23 mouse cellular contexts compared by ENCODE assay signal in the genomic region with DNA sequence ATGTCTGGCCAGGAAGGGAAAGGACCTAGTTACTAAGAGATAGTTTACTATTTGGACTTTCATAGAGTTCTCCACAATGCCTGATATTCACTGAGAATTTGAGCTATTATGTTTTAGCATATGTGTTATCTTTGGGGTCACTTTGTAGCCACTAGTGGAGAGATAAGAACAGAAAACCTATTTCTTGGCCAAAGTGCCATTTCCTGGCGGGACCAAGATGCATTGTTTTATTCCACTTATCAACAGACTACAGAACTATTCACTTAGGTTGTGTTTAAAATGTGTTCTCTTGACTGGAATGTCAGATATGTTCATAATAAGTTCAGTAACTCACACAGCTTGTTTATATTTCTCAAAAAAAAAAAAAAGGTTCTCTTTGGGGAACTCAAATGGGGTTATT.
DNase-seq lines count a peak whose midpoint lies in the region; ATAC-seq and TF ChIP-seq lines count a peak whose summit lies in the region.
"Had no signal": no experiment of that assay in that cellular context is flagged by ENCODE, and none has a peak within 500 bp of the region (broad histone marks: within the 10 kb centered on the region; RNA-seq: fewer than 3 reads in every experiment).

No protein-coding gene starts in this region.

- H3K4me2 ChIP-seq in liver, embryonic 12.5 days, result no peak overlapping the region
- no peak overlapping the region for H3K4me2 ChIP-seq in liver, postnatal 0 days (ENCODE audit: low read depth, low read length)
- no peak overlapping the region for H3K4me2 ChIP-seq in liver, embryonic 14.5 days (ENCODE audit: low read depth)
- H3K4me2 ChIP-seq: forebrain, embryonic 13.5 days; heart, embryonic 12.5 days; heart, embryonic 15.5 days; hindbrain, embryonic 12.5 days; hindbrain, embryonic 15.5 days had no signal

- H3K4me1 ChIP-seq in liver, embryonic 12.5 days, result peaks cover 37% of the 10 kb centered on the region
- H3K4me1 ChIP-seq in liver, postnatal 0 days (ENCODE audit: insufficient read depth), result no peaks in the 10 kb centered on the region; the same call in 1 of the 2 replicates
- peaks cover 0 to 26% of the 10 kb centered on the region in 2 experiments; a peak in 2 of 4 replicates for H3K4me1 ChIP-seq in liver, embryonic 14.5 days (replicated peaks; ENCODE audit: control insufficient read depth in 2 of 2, insufficient read depth in 2 of 2, low read length in 1 of 2)

- ATAC-seq in liver, embryonic 12.5 days, result peak; percentile 20; the same call in 1 of the 2 replicates
- ATAC-seq in liver, postnatal 0 days, result no peak
- peak; percentile 27; the same call in 1 of the 2 replicates for ATAC-seq in liver, embryonic 14.5 days (ENCODE audit: insufficient read depth)
- peak; percentile 64 for ATAC-seq in megakaryocyte-erythroid progenitor cell, adult 5-6 weeks (replicated peaks; ENCODE audit: low FRiP score, low TSS enrichment, poor library complexity, severe bottlenecking)
- ATAC-seq: activated CD4-positive, CD25-positive, alpha-beta regulatory T cell, adult 4 months; forebrain, embryonic 13.5 days; forebrain, embryonic 16.5 days had no signal

- no peaks in the 10 kb centered on the region for H3K9me3 ChIP-seq in liver, embryonic 12.5 days (replicated peaks)
- H3K9me3 ChIP-seq in liver, postnatal 0 days (ENCODE audit: low read length), result no peaks in the 10 kb centered on the region
- no peaks in the 10 kb centered on the region for H3K9me3 ChIP-seq in liver, embryonic 14.5 days (ENCODE audit: control insufficient read depth, low read length)
- H3K9me3 ChIP-seq: forebrain, embryonic 10.5 days; forebrain, embryonic 13.5 days; heart, embryonic 12.5 days; heart, embryonic 15.5 days; hindbrain, embryonic 12.5 days; hindbrain, embryonic 15.5 days had no signal

- no peak overlapping the region for H3K27ac ChIP-seq in liver, embryonic 12.5 days
- H3K27ac ChIP-seq in liver, postnatal 0 days (ENCODE audit: low read depth), result no peak overlapping the region
- no peak overlapping the region for H3K27ac ChIP-seq in liver, embryonic 14.5 days
- H3K27ac ChIP-seq: forebrain, embryonic 10.5 days; forebrain, embryonic 13.5 days; heart, embryonic 15.5 days; hindbrain, embryonic 12.5 days; hindbrain, embryonic 15.5 days had no signal

- TF ChIP-seq CTCF in liver, postnatal 0 days (IDR thresholded peaks at IDR 0.05; ENCODE audit: low read depth), result no peak
- no peak for TF ChIP-seq CTCF in liver, embryonic 14.5 days (IDR thresholded peaks at IDR 0.05; ENCODE audit: low read depth)

- no peak for TF ChIP-seq EP300 in liver, postnatal 0 days (IDR thresholded peaks at IDR 0.05; ENCODE audit: low read depth)
- TF ChIP-seq EP300 in liver, embryonic 14.5 days (IDR thresholded peaks at IDR 0.05; ENCODE audit: low read depth), result no peak

- H3K9ac ChIP-seq in liver, embryonic 12.5 days, result no peak overlapping the region
- H3K9ac ChIP-seq in liver, postnatal 0 days (replicated peaks), result no peak overlapping the region
- no peak overlapping the region for H3K9ac ChIP-seq in liver, embryonic 14.5 days (replicated peaks)
- H3K9ac ChIP-seq: forebrain, embryonic 13.5 days; heart, embryonic 12.5 days; heart, embryonic 15.5 days; hindbrain, embryonic 12.5 days; hindbrain, embryonic 15.5 days had no signal

- no peak overlapping the region for H3K4me3 ChIP-seq in liver, embryonic 12.5 days
- no peak overlapping the region for H3K4me3 ChIP-seq in liver, postnatal 0 days (ENCODE audit: low read depth, low read length)
- no peak overlapping the region for H3K4me3 ChIP-seq in liver, embryonic 14.5 days (ENCODE audit: insufficient read depth in 1 of 2, low read depth in 2 of 2, low read length in 2 of 2)
- H3K4me3 ChIP-seq: forebrain, embryonic 10.5 days; forebrain, embryonic 13.5 days; heart, embryonic 12.5 days; heart, embryonic 15.5 days; hindbrain, embryonic 12.5 days; hindbrain, embryonic 15.5 days had no signal

- no peak for DNase-seq in liver, postnatal 0 days
- peak; percentile 35 for DNase-seq in lung, postnatal 25 days (ENCODE audit: low spot score)
- no peak for DNase-seq in lung, postnatal 14 days
- DNase-seq in liver, embryonic 14.5 days (ENCODE audit: low read depth in 3 of 3, low spot score in 3 of 3), result no peak
- DNase-seq in thymus, postnatal 10 days (ENCODE audit: low spot score in 2 of 2), result no peak
- DNase-seq in frontal cortex, postnatal 36 days (ENCODE audit: low spot score in 2 of 2), result no peak
- DNase-seq: adrenal gland, adult 8-10 months; adrenal gland, postnatal 25 days; cerebellum, adult 11-12 months; cerebellum, adult 9-10 months; cerebellum, postnatal 14 days; gastrocnemius, postnatal 25 days; heart, adult 18-20 months had no signal

- H3K27me3 ChIP-seq in liver, embryonic 12.5 days (replicated peaks), result no peaks in the 10 kb centered on the region
- no peaks in the 10 kb centered on the region for H3K27me3 ChIP-seq in liver, postnatal 0 days (ENCODE audit: insufficient read depth, low read length)
- H3K27me3 ChIP-seq in liver, embryonic 14.5 days (ENCODE audit: control insufficient read depth, insufficient read depth, low read length), result no peaks in the 10 kb centered on the region
- H3K27me3 ChIP-seq: forebrain, embryonic 13.5 days; heart, embryonic 12.5 days; heart, embryonic 15.5 days; hindbrain, embryonic 12.5 days; hindbrain, embryonic 15.5 days had no signal

- WGBS in liver, embryonic 12.5 days (ENCODE audit: insufficient replicate concordance), result 20% methylated on average over 1 of the region's 1 CpGs
- 32% methylated on average over 1 of the region's 1 CpGs for WGBS in liver, postnatal 0 days (ENCODE audit: insufficient replicate concordance)
- WGBS in liver, embryonic 14.5 days (ENCODE audit: insufficient replicate concordance), result 17% methylated on average over 1 of the region's 1 CpGs

- no peaks in the 10 kb centered on the region for H3K36me3 ChIP-seq in liver, embryonic 12.5 days
- H3K36me3 ChIP-seq in liver, postnatal 0 days (replicated peaks; ENCODE audit: insufficient read depth, low read length), result no peaks in the 10 kb centered on the region
- no peaks in the 10 kb centered on the region for H3K36me3 ChIP-seq in liver, embryonic 14.5 days (replicated peaks; ENCODE audit: control insufficient read depth, insufficient read depth, low read depth)
- H3K36me3 ChIP-seq: forebrain, embryonic 10.5 days; heart, embryonic 12.5 days; heart, embryonic 15.5 days; hindbrain, embryonic 12.5 days; hindbrain, embryonic 15.5 days had no signal
